Mouse (Mus musculus): ENCODE measurements at regions not wholly inside any gene's neighbourhood (a gene's known extent, or its start where the extent isn't known, plus 50 kb on each side); places are given as distances from the start of the nearest gene placed in this dataset.

- DNase-seq (ENCODE audit: low read depth, low spot score): no peak
Observed at GRCm38 (mm10) chr9:100252409-100252808, 234.2 kb downstream of the Il20rb start.
